Mouse (Mus musculus) cortical plate, adult 2 months (tissue): ENCODE data around the gene Fam166b.

Source experiments
- CTCF ChIP-seq: fragments of 200-500 bp; IDR thresholded peaks from 2 replicates; pipeline ENCODE4 v1.5.1; 2011; ENCODE audit warnings: mild to moderate bottlenecking, control low read depth, low read length; ENCODE audit not compliant: insufficient read depth; ENCODE audit errors: extremely low read depth
- POLR2A ChIP-seq: fragments of 200-500 bp; IDR thresholded peaks from 2 replicates; pipeline ENCODE4 v1.6.1; 2011; ENCODE audit warnings: mild to moderate bottlenecking, low read length, control low read depth; ENCODE audit not compliant: insufficient read depth; ENCODE audit errors: extremely low read depth

DNA sequence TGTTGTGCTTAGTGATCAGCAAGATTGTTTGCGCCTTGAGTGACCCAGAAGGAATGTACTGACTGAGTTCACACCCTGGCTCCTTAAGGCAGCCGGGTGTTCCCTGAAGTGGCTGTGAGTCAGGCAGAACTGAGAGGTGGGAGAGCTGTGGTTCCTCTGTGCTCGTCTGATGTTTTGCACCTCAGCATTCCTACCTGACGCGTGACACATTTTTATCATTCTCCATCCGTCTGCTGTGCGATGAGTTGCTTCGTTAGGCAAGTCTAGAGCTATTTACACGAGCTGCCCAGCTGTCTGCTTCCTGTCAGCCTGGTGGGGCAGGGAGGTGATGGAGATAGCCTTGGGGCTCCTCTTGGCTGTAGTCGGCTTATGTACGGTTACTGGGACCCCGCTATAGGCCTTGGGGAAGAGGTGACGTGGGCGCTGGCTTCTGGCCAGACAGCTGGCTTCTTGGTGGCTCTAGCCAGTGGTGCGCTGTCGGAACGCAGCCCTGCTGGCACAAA lies 30.1 kb downstream of the Fam166b start:
- TF ChIP-seq CTCF (no peak), POLR2A (no peak)
